Mouse (Mus musculus): ENCODE data around the gene Krt19.

Gene Krt19

DNA sequence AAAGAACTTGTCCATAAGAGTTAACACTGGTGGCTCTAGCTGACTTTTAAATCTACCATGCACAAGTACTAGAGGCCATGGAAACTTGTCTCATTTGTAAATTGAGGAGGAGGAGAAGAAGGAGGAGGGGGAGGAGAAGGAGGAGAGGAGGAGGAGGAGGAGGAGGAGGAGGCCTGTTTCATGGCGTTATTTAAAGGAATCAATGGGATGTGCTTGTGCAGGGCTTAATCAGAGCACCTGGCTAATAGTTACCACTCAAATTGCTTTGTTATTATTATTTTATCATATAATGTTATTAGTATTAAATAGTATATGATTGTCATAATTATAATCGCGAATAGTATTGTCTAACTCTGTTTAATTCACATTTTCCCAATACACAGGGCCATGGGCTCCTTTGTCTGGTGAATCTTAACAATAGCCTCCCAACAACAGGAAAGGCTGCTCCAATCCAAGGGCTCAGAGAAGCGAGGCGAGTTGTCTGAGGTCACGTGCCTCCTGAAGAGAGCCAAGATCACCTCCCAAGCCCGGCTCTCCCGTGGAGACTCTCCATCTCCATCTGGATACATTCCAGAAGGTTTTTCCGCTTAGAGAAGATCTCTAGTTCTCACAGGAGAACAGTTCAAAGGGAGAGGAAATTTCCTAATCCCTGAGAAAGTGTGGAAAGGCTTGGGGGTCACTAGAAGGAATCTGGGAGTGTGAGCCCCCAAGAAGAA lies at the start of gene Krt19:
TSS of gene Krt19 (minus strand) at position 51 of the 716 bp plus-strand sequence.
- no peak for DNase-seq (ENCODE audit: low read depth, low spot score)

DNA sequence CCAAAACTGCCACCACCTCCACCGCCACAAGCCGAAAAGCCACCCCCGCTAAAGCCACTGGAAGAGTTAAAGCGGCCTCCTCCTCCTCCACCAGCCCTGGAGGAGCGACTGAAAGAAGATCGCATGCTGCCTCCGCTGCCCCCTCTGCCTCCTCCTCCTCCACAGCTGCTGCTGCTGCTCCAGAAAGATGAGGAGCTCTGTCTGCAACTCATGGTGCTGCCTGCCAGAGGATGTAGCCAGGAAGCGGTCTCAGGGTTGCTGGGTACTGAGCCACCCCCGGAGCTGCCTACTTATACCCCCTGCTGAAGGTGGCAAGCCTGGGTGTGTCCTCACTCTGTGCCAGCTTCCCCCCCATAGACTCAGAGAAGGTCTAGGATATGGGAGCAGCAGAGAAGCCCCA lies 44.5 kb upstream of the Krt19 start, which contains the start of gene Krt9:
TSS of gene Krt9 (minus strand) at position 255 of the 400 bp plus-strand sequence.
- peak; percentile 58 for DNase-seq (ENCODE audit: low read depth, low spot score)

DNA sequence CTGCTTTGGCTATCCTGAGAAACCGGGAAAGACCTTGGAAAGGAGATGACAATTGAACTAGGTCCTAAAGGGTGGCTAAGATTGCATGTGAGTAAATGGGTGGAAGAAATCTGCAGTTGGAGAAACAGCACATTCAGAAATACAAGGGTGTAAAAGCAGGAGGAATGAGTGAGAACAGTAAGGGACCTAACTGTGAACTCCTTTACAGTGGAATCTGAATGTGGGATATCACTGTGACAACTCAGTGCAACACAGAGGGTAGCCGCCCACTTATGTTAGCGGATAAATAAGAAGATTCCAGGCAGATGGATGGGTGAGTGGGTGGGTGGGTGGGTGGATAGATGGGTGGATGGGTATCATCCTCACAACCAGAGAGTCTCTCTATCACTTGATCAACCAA lies 43.4 kb upstream of the Krt19 start:
- no peak for DNase-seq (ENCODE audit: low read depth, low spot score)

DNA sequence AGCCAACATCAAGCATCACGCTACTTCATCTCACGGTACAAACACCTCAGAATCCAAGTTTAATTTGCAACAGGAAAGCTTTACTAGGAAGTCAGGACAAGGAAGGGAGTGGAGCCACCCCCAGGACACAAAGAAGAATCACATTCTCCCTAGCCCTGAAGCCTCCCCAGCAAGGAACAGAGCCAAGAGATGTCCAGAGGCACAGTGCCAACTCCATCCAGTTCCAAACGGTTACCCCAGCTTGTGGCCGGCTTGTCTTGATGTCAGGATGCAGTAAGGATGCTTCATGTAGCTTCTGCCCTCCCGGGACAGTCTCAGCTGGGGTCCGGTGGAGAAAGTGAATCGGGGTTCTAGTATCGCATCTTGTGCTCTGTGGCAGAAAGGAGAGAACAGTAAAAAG lies 38.3 kb upstream of the Krt19 start:
- no peak for DNase-seq (ENCODE audit: low read depth, low spot score)

DNA sequence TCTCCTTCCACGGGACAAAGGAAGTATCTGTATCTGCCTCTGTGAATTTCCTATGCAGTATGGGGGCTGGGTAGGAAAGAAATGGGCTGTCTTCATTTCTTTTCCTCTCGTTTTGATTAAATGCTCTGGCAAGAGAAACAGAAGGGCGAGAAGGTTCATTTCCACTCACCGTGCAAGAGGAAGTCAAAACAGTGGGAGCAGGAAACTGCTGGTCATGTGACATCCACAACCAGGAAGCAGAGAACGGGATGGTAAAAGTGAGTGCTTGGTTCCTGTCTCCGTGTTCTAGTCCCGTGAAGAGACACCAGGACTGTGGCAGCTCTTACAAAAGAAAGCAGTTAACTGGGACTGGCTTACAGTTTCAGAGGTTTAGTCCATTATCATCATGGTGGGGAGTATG lies 33.3 kb upstream of the Krt19 start:
- DNase-seq (ENCODE audit: low read depth, low spot score), result no peak

DNA sequence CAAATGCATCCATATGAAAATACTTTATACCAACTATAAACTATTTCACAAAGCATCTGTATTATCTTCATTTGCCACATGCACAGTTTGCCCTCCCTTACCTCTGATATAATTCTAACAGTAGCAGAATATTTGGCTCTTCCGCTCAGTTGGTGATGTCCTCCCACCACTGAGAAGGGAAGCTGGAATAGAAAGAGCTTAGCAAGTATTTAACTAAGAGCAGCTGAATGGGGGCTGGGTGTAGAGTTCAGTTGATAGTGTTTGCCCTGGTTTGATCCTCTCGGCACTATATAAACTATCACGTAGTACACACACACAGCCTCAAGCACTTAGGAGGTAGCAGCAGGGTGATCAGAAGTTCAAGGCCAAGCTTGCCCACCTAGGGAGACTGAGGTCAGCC lies 30.8 kb upstream of the Krt19 start:
- DNase-seq (ENCODE audit: low read depth, low spot score), result no peak

DNA sequence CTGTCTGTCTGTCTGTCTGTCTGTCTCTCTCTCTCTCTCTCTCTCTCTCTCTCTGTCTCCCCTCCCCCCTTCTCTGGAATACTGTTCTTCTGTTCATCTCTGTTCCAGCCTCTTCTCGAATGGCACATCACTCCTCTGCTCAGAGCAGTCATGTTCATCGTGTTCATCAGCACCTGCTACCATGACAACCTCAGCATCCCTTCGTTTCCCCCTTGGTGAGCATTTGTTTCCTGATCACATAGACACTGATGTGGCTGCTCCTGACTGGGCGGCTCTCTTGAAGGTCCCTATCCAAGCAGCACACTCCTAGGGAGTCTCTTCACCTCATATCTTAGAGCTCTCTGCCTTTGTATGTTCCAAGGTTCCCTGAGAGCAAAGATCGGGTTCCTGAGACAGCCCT lies 29.8 kb upstream of the Krt19 start:
- no peak for DNase-seq (ENCODE audit: low read depth, low spot score)

DNA sequence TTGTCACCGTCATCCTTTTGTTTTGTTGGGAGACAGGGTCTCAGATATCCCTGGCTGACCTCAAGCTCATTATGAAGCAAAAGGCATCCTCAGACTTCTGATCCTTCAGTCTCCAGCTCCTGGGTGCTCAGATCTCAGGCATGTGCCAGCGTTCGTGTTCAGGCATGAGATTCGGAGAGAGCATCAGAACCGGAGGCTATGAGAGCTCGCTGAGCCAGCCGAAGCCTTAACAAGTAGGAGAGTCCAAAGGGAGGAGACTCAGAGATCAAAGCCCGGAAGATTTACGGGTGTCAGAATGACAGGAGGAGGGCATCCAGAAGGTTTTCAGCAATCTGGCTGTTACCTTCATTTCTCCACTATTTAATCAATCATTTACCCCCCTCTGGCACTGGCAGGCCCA lies 28.3 kb upstream of the Krt19 start:
- no peak for DNase-seq (ENCODE audit: low read depth, low spot score)

DNA sequence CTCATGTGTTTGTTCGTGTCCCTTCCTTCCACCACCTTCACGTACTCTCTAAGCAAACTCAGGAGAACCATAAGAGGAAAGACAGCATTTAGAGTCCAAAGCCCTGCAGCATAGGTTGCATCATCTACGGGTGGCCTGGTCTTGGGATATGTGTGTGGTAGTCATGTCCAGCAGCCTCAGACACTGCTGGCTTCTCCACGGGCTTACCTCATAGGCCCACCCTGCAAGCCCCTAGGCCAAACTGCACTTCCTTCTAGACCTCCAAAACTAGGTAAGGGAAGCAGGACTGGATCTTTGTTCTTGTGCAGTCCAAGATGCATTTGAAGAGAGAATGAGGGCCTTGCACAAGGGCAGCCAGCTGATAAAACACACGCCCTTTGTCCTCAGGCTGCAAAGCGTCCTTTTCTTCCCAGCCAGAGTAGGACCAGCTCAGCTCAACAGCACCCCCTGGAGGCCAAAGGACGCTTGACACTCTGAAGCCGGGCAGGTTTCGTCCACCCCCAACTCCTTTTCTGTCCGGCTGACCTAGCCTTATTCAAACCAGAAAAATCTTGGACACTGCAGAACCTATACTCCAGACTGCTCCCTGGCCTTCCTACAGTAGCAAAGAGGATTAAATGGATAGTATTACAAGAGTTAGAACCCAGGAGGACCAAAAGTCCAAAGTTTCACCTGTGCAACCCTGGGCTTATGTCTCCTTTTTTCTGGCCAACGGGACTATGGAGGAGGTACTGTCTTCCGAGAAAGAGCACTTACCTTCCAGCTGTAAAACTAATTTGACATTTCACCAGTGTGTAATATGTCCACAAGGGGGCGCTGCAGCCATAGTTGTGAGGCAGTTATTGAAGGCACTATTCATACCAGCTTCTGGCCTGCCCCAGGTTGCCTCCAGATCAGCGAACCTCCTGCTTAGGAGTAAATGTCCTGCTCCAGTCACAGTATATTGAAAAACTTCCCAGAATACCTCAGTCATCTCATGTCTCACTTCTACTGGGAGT lies 20.6 kb upstream of the Krt19 start:
- DNase-seq (ENCODE audit: low read depth, low spot score), result peak; percentile 17

DNA sequence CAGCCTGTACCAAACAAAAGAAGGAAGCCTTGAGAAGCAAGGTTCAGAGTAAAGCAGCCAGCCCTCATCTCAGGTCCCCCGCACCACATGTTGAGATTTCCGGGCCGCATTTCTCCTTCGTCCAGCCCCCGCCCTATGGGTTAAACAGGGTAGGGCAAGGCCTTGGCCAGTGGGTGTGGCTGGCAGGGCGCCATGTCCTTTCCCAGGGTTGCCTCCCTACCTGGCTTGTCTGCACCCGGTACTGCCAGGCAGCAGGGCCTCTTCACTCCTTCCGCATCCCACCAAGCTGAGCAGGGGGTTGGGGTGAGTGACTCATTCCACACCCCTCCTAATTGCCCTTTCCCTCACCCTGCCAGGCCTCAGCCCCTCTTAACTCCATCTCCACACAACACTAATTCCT lies 19.6 kb upstream of the Krt19 start:
- no peak for DNase-seq (ENCODE audit: low read depth, low spot score)

DNA sequence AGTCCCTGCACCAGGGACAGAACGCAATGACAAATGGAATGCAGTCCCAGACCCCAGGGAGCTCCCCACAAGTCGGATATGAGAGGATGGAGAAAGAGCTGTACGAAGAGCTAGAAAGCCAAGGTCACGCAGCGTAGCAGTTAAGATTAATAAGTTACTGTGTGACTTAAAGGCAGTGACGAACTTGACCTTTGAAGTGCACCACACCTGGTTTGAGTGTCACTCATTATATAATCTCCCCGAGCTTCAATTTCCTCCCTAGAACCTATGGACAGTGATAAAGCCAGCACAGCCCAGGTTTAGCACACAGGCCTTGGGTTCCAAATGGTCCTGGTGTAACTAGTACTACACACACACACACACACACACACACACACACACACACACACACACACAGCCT lies 15.9 kb upstream of the Krt19 start:
- DNase-seq (ENCODE audit: low read depth, low spot score), result no peak

DNA sequence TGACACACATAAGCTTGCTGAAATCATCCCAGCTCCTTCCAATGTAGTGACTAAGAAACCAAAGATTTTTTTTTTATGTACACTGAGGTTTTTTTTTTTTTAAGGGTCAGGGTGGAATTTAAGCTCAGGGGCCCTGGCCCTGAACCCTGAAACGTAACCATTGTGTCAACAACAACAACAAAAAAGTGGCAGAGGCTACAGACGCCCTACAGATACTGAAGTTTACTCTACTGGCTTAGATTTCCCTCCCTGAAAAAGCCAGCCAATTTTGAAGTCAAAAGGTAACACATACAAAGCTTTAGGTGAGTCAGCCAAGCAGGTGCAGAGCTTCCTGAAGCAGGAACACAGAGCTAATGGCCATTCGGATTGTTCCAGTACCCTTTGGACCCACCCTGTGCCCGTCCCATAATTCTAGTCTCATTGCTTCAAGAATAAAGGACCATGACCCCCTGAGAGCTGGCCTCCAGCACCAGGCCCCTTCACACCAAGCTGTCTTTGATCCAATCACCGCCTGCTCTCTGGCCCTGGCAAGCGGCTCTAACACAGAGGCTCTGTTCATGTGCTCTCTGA lies 9.5 kb upstream of the Krt19 start:
- DNase-seq (ENCODE audit: low read depth, low spot score), result no peak

DNA sequence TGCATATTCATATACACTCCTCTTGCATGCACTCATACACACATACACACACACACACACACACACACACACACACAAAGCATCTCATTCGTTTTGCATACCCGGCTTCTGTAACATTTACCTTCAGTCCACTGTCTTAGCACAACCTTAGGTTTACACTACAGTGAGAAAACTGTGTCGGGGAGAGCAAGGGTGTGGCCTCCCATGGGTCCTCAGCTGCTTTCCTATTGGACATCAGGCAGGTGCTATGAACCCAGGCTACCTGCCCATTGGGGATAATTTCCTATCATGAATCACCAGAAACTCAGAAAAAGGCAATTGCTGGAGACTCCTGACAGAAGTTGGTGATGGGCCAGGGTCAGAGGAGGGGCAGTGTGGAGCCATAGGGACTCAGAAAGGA lies 8.9 kb upstream of the Krt19 start:
- no peak for DNase-seq (ENCODE audit: low read depth, low spot score)

DNA sequence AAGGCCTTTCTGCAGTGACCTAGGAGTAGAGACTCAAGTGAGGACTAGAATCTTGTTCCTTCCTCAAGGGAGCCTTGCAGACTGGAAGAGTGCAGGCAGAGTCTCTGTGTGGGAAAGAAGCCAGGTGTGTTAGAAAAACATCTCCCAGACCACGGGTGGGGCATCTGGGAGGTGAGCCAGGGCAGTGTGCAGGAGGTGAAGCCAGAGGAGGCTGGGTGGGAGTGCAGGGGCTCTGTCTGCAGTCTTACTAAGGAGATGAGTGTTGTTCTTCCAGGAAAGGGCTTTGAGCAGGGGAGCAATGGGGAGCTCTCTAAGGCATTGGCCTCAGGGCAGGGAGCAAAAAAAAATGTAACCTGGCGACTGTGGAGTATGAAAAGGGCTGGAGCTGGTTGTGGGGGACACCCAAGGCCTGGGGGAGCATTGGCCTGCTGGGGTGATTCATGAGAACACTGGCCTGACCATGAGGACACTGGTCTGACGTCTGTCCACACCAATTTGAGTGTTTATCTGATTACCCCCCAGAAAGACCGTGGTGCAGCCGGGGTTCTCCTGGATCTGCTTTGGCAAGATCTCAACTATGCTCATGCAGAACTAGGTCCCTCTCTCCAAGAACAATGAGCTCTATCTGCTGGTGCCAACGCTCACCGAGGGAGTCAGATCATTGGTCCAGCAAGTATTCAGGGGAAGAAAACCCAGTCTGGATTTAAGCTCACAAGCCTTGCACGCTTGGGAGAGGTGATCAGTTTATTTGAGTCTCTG lies 7.2 kb upstream of the Krt19 start:
- DNase-seq (ENCODE audit: low read depth, low spot score), result no peak

DNA sequence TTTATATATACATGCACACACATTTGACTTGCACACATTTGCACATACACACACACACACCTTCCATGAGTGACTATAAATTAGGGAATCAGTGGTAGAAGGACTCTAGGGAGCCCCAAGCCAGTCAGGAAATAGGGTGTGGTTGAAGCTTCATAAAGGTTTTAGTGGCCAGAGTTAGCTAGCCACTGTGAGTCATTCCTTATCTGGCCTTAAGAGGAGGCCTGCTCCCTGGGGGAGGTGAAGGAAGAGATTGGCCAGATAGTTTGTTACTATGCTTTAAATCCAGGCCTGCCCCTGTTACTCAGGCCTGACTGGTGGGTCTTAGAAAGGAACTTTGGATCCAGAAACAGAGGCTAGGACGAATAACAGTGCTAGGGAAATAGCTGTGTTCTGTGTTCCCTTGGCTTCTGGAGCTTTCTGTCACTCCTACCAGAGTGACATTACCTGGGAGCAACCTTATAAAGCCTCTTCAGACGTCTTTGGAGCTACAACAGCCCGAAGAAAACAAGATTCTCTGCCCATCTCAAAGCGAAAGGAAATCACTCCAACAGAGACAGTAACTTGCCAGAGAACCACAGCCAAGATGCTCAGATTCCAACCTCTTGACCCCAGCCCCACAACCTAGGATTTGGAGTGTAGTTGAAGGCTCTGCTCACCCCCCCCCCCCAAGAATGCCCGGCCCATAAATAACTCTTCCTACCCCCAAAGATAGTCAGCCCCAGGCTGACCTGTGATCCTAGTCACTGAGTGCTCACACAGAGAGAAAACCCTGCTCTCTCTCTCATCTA lies 705 bp downstream of the Krt19 start:
- DNase-seq (ENCODE audit: low read depth, low spot score), result no peak

DNA sequence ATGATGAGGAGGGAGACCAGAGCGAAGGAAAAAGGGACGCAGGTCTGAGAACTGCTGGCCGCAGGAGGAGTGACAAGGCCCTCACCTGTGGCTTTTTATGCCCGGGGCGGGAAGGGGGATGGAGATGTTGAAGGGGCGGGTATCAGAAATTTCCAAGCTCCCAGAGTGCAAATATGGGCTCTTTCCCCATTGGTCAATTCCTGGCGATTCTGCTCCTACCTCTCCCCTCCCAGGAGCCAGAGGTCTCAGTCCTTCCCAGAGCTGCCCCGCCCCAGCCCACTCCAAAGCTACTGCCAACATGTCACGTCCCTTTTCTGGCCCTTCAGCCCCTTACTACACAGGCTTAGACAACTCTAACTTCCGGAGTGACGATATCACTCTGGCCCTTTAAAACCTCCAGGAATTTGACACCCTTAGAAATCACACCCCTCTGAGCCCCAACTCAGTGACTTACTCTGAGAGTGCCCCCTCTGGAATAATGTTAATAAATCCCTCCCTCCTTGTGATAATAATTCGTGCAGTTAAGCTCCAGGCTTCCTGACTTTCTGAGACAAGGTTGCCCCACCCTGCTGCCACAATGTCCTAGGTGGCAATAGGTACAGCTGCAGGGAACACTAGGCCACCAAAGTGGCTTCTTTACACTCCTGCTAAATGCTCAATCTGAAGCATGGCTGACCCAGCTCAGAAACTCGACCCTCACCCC lies 2.5 kb downstream of the Krt19 start:
- DNase-seq (ENCODE audit: low read depth, low spot score), result no peak

DNA sequence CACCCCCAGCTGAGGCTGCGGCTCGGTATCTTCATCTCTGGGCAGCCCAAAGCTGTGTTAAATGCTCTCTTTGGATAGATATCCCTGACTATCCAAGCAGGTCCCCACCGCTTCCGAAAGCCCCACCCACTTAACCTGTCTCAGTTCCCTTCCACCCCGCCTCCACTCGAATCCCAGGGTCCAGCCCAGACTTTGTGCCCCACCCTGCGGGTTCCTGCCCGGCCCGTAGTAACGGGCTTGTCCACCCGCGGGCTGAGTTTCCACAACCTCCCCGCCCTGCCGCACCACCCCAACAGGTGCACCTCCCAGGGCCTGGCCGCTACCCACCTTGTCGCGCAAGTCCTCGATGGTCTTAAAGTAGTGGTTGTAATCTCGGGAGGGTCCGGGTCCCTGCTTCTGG lies 3.4 kb downstream of the Krt19 start:
- DNase-seq (ENCODE audit: low read depth, low spot score), result no peak

DNA sequence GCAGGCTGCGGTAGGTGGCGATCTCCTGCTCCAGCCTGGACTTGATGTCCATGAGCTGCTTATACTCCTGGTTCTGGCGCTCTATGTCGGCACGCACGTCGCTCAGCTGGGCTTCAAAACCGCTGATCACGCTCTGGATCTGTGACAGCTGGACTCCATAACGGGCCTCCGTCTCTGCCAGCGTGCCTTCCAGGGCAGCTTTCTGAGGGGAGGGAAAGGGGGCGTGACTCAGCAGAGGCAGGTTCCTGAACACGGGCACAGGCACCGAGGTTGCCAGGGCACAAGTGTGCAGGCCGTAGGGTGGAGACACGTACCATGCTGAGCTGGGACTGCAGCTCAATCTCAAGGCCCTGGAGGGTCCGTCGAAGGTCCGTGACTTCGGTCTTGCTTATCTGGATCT lies 7.5 kb downstream of the Krt19 start:
- DNase-seq (ENCODE audit: low read depth, low spot score), result no peak

DNA sequence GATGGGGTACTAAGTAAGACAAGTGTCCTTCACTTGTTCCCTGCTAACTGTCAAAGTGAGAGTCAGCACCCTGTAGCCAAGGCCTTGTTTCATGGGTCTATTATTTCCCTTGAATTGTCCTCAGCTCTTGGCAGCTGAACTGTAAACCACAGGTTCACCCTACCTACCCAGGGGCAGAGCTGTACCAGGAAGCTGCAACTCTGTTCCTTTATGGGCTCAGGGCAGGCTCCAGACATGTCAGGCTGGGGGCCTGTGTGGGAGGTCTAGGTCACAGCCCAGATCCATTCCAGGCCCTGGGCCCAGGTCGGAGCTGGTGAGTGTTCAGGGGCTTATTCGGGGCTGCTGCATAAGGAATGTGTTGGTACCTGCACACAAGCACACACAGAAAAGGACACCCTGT lies 9.1 kb downstream of the Krt19 start:
- DNase-seq (ENCODE audit: low read depth, low spot score), result no peak

DNA sequence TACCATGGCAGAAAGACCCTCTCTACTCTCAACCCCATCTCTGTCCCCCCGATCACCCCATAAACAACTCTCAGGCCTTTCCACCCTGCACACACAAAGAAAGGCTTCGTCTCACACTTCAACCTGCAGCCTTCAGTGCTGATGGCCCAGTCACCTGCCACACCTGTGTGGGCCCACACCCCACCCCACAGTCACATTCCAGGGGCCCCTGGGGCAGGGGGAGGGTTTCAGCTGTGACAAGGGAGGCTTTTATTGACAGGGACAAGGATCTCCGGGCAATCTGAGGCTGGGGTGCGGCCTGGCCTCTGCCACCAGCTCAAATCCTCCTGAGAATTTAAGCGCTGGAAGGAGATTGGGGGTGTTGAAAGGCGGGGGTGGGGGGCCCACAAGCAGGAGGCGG lies 9.7 kb downstream of the Krt19 start:
- DNase-seq (ENCODE audit: low read depth, low spot score), result no peak
